Mouse (Mus musculus): ENCODE data around the gene Hibadh. TPM values are rescaled to one million over a fixed set of nuclear protein-coding genes. Genes with fewer than 3 reads are reported as not detected.

Hibadh gene
- polyA plus RNA-seq, 1 experiment from 2014 or later: 40.2 TPM

DNA sequence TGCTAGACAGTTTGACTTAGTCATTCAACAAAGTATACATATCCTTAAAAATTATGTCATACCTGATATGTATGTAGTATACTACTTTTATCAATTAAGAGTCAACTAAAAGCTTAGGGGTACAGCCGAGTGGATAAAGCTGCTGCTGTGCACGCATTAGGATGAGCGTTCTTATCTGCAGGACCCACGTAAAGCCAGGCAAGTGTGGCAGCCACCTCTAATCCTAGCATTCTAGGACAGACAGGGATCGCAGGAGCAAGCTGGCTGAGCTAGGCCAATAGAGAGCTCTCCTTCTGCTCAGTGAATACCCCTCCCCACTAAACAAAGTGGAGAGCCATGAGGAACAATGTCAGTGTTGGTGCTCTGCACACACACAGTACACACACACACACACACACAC lies 75.0 kb downstream of the Hibadh start:
- WGBS (ENCODE audit: missing documents): 98% methylated on average over 5 of the region's 5 CpGs

DNA sequence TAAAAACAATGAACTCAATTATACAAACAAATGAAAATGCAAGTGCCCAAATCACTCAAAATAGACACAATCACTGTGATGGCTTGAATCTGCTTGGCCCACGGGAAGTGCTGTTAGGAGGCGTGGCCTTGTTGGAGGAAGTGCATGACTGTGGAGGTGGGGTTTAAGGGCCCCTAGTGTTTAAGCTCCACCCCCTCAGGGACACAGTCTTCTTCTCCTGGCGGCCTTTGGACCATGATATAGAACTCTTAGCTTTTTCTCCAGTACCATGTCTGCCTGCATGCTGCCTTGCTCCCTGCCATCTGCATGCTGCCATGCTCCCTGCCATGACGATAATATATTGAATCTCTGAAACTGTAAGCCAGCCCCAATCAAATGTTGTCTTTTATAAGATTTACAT lies 77.2 kb downstream of the Hibadh start:
- no peak overlapping the region for H3K27ac ChIP-seq
- H3K36me3 ChIP-seq (ENCODE audit: inconsistent target): no peaks in the 10 kb centered on the region
- WGBS (ENCODE audit: missing documents): 89% methylated on average over 4 of the region's 4 CpGs
- no peak overlapping the region for H3K4me3 ChIP-seq (ENCODE audit: inconsistent target)
- no peaks in the 10 kb centered on the region for H3K79me2 ChIP-seq (ENCODE audit: inconsistent target)

More for the DNA sequence above, 75.0 kb downstream of the Hibadh start:
- Histone ChIP-seq H3K36me3 (ENCODE audit: inconsistent target) (no peaks in the 10 kb centered on the region), H3K79me2 (ENCODE audit: inconsistent target) (no peaks in the 10 kb centered on the region), H3K4me3 (ENCODE audit: inconsistent target) (no peak overlapping the region), H3K27ac (no peak overlapping the region)

DNA sequence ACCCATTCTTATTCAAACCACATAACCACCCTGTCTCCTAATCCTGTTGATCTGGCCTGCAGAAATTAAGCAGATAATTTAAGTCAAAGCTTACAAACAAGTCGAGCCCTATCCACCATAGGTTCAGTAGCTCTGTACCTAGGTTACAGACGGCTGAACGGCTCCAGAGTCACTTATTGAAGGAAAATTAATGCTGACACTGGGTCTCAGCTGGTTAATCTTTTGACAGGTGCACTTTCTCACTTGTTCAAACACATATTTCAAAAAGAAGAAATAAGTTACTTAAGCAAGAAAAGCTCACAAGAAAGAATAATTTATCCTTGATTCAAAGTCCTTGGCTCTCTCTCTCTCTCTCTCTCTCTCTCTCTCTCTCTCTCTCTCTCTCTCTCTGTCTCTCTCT lies 81.1 kb downstream of the Hibadh start:
- 97% methylated on average over 3 of the region's 3 CpGs for WGBS (ENCODE audit: missing documents)
- H3K36me3 ChIP-seq (ENCODE audit: inconsistent target): no peaks in the 10 kb centered on the region
- H3K27ac ChIP-seq: no peak overlapping the region
- H3K4me3 ChIP-seq (ENCODE audit: inconsistent target): no peak overlapping the region
- no peaks in the 10 kb centered on the region for H3K79me2 ChIP-seq (ENCODE audit: inconsistent target)

DNA sequence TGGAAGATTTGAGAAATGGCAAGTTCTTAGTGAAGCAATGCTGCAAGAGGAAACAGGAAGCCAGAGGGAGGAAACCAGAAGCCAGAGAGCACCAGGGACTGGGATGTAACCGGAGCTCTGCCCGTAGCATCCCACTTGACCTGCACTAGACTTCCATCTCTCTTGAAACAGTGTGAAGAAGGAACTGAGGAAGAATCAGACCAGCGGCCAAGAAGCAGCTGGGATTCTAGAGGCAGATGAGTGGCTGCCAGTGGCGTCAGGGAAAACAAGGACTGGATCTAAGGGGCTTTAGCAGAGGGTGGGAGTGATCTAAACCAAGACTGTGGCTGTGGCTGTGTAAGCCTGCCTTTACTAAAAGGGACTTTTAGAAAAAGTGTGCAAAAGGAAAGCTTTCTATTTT lies 95.8 kb downstream of the Hibadh start:
- Histone ChIP-seq H3K27ac (no peak overlapping the region), H3K79me2 (ENCODE audit: inconsistent target) (no peaks in the 10 kb centered on the region), H3K4me3 (ENCODE audit: inconsistent target) (no peak overlapping the region), H3K36me3 (ENCODE audit: inconsistent target) (peaks cover 8% of the 10 kb centered on the region; the same call in 1 of the 2 replicates)
- WGBS (ENCODE audit: missing documents): 38% methylated on average over 4 of the region's 4 CpGs

DNA sequence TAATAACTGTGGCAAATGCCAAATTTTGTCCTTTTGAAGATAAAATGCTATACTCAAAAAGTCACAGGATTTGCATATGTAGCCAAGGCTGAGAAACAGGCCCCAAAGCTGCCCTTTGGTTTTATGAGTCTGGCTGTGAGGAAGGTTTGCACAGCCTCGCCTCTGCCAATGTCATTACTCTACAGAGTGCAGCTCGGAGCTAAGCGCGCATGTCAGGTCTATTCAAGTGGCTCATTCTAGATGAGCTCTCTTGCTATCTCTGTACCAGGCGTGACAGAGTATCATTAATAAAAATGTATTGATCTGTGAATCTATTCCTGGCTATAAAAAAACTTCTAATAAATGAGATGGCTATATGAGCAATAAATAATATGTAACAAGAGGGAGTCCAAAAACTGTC lies 97.7 kb downstream of the Hibadh start:
- no peak overlapping the region for H3K27ac ChIP-seq
- no peaks in the 10 kb centered on the region for H3K79me2 ChIP-seq (ENCODE audit: inconsistent target)
- H3K36me3 ChIP-seq (ENCODE audit: inconsistent target): peaks cover 5% of the 10 kb centered on the region; the same call in 1 of the 2 replicates
- WGBS (ENCODE audit: missing documents): 99% methylated on average over 5 of the region's 5 CpGs
- no peak overlapping the region for H3K4me3 ChIP-seq (ENCODE audit: inconsistent target)

DNA sequence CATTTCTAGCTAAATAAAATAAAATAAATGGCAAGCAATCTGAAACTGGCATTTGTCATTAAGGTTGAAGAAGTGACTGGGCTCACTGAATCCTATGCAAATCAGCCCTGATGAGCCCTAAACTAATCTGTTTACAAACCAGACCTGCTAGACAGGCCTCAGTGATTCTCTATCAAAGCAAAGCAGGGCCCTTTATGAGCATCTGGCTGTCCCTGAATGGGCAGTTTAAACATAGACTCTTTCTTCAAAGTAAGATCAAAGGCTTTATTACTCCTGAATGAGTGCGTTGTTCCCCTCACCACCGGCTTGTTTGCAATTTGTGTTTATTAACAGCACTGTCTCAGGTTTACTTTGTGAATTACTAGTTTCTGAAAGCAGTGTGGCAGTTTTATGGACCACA lies 100.3 kb downstream of the Hibadh start:
- no peak overlapping the region for H3K27ac ChIP-seq
- H3K79me2 ChIP-seq (ENCODE audit: inconsistent target): no peaks in the 10 kb centered on the region
- H3K4me3 ChIP-seq (ENCODE audit: inconsistent target): no peak overlapping the region
- 94% methylated on average over 2 of the region's 2 CpGs for WGBS (ENCODE audit: missing documents)
- no peaks in the 10 kb centered on the region for H3K36me3 ChIP-seq (ENCODE audit: inconsistent target)

DNA sequence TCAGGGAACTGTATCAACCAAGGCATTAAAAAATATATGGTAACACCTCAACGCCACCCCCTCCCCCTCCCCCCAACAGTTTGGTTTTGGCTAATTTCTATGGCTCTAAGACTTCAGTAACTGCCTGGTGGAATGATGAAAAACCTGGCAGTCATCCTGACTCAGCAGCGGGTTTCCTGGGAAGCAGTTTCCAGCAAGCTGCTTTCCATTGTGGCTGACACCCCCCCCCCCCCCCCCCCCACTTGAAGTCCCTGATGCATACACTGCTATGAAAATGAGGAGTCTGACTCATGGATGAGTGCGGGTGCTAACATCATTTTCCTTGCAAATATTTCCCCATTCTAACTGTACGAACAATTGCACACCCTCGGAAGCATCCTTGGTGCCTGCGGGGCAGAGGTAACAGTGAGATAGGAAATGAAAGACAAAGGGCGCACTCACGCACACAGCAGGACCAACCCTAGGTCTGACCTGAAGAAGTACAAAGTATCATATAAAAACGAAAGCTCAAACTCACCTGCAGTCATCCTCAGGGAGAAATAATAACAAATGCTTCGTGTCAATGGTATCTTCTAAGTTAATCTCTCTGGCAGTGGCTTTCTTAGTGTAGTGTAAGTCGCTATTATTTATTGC lies 105.0 kb downstream of the Hibadh start:
- 87% methylated on average over 11 of the region's 11 CpGs for WGBS (ENCODE audit: missing documents)

DNA sequence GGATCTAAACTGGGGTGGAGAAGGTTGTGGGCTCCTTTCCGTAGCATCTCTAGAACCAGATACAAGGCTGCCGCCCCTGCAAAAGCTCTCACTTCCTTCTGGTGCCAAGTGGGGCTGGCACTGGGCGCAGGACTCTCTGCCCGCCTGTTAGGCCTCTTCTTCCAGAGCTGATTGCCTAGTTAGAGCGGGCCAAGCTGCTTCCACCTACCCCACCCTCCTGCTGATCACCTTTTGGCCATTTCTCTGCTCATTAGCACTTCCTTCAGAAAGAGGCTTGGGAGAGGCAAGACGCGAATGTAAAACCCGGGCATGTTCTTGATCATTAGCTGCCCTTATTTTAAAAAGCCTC lies 108.1 kb downstream of the Hibadh start:
- Histone ChIP-seq H3K4me3 (ENCODE audit: inconsistent target) (no peak overlapping the region), H3K27ac (no peak overlapping the region), H3K36me3 (ENCODE audit: inconsistent target) (no peaks in the 10 kb centered on the region), H3K79me2 (ENCODE audit: inconsistent target) (no peaks in the 10 kb centered on the region)
- 98% methylated on average over 8 of the region's 8 CpGs for WGBS (ENCODE audit: missing documents)

More for the DNA sequence above, 105.0 kb downstream of the Hibadh start:
- no peaks in the 10 kb centered on the region for H3K36me3 ChIP-seq (ENCODE audit: inconsistent target)
- no peak overlapping the region for H3K4me3 ChIP-seq (ENCODE audit: inconsistent target)
- H3K27ac ChIP-seq: no peak overlapping the region
- no peaks in the 10 kb centered on the region for H3K79me2 ChIP-seq (ENCODE audit: inconsistent target)

DNA sequence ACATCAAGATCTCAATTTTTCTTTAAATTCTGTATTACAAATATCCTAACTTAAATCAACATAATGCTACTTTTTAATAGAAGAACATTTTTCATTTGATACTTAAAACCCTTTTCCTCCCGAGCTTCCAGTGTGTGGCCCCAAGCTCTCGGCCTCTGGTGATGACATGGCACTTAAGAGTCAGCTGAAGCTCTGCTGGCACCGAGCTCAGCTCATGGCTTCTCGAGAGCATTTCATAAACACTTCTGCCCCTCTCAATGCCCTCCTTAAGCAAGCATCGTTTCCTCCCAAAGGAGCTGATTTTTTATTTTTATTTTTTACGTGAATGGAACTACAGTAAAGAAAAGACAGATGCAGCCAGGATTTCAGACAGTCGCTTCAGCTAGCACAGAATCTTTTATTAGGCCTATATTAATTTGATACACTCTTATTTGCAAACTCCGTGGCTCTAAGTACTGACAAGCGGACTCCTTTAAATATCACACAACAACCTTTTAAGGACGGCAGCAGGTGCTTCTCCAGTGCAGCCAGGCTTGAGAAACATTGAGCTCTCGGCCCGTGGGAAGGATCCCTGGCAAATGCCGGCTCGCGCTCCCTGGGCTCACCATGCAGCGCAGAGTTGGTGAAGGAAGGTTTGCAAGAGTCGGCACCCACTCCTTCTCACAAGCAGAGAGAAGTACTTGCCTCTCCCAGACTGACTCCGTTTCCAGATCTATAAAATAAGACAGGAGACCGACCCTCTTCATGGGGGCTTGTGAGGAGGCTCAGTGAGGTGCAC lies 108.6 kb downstream of the Hibadh start:
- 93% methylated on average over 19 of the region's 19 CpGs for WGBS (ENCODE audit: missing documents)
- Histone ChIP-seq H3K79me2 (ENCODE audit: inconsistent target) (no peaks in the 10 kb centered on the region), H3K36me3 (ENCODE audit: inconsistent target) (no peaks in the 10 kb centered on the region), H3K4me3 (ENCODE audit: inconsistent target) (no peak overlapping the region), H3K27ac (no peak overlapping the region)

DNA sequence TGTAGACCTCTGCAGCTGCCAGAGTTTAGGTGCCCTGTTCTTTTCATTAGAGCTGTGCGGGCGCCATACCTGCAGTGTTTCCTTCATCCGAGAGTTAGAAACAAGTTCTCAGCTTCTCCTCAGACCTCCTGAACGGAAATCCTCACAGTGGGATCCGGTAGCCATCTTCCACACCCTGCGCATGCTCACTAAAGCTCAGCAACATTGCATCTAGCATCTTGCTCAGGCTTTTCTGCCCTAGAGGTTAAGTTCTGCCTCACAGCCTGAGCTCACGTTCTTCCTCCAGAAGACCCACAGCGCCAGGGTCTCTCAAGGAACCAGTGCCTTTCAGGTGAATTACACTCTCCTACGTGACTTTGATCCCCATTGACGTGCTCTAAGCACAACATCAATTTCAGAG lies 109.3 kb downstream of the Hibadh start:
- Histone ChIP-seq H3K79me2 (ENCODE audit: inconsistent target) (no peaks in the 10 kb centered on the region), H3K36me3 (ENCODE audit: inconsistent target) (no peaks in the 10 kb centered on the region), H3K27ac (no peak overlapping the region), H3K4me3 (ENCODE audit: inconsistent target) (no peak overlapping the region)
- WGBS (ENCODE audit: missing documents): 96% methylated on average over 10 of the region's 10 CpGs

DNA sequence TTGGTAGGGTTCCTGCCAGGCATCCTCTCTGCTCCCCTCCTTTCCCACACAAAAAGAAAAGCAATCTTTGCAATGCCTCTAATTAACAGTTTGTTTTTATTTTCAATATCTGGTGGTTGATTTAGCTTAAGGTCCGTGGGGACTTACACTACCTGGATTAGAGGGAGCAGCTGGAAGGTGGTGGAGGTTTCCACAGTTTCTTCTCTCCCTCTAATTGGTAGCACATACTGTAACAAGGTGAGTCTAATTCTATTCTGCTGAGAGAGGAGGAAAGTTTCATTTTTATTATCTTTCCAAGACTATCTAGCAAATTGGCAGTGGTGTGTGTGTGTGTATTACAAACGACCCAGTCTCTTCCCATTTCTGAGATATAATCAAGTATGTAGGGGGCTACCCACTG lies 116.0 kb downstream of the Hibadh start:
- Histone ChIP-seq H3K4me3 (ENCODE audit: inconsistent target) (no peak overlapping the region), H3K27ac (no peak overlapping the region), H3K36me3 (ENCODE audit: inconsistent target) (no peaks in the 10 kb centered on the region), H3K79me2 (ENCODE audit: inconsistent target) (no peaks in the 10 kb centered on the region)
- 66% methylated on average over 2 of the region's 2 CpGs for WGBS (ENCODE audit: missing documents)

DNA sequence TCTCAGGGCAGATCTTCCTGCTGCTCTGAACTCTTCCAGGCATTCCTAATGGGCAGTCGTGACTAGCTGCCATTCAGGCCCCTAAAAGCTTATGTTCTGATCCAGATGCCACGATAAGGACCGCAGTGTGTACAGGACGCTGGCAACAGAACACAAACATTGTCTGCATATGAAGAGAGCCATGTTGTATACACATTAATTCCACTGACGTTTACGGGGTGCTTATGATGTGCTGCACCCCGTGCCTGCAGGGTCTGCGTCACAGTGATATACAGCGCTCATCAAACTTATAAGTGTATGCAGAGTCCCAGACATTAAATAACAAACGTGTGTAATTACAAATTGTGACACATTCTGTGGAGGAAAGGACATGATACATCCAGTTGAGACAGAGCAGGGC lies 121.5 kb downstream of the Hibadh start:
- no peak overlapping the region for H3K4me3 ChIP-seq (ENCODE audit: inconsistent target)
- no peaks in the 10 kb centered on the region for H3K36me3 ChIP-seq (ENCODE audit: inconsistent target)
- H3K79me2 ChIP-seq (ENCODE audit: inconsistent target): no peaks in the 10 kb centered on the region
- 93% methylated on average over 10 of the region's 10 CpGs for WGBS (ENCODE audit: missing documents)
- no peak overlapping the region for H3K27ac ChIP-seq

DNA sequence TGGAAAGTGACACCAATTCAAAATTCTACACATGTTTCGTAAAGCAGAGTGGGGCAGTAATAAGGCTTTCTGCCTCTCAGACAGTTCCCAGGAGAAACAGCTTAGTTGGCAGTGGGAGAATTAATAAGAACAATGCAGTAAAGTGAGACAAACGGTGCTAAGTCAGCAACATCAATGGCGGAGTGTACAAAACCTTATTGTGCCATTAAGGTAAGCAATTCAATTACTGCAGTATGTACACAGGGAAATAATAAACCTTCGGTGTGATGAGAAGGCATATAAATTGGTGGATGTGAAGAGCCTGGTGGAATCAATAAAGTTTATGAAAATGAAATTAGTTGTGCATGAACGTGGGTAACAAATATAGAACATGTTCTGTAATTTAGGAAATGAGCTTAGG lies 122.9 kb downstream of the Hibadh start:
- Histone ChIP-seq H3K27ac (no peak overlapping the region), H3K36me3 (ENCODE audit: inconsistent target) (no peaks in the 10 kb centered on the region), H3K79me2 (ENCODE audit: inconsistent target) (no peaks in the 10 kb centered on the region), H3K4me3 (ENCODE audit: inconsistent target) (no peak overlapping the region)
- 87% methylated on average over 5 of the region's 5 CpGs for WGBS (ENCODE audit: missing documents)

DNA sequence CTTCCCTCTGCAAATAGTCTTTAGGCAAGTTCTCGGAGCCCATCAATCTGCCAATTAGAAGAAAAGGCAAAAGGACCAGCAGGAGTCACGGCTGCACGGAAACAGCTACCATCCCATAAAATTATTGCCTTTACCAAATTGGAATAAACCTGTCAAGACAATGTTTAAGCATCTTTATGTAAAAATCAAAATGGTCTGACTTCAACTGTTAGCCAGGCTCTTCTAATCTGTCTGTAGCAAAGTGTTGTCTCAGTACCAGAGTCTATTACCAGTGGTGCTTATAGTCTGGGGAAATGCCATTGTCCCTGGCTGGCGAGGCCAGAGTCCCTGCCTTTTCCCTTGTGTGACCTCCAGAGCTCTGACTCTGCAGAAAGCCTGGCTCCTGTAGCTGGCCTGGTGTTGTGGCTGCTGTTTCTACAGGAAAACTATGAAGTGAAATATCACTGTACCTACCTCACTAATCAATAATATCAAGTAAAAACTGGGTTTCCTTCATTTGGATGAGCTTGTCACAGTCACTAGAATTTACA lies 126.2 kb downstream of the Hibadh start:
- Histone ChIP-seq H3K4me3 (ENCODE audit: inconsistent target) (no peak overlapping the region), H3K36me3 (ENCODE audit: inconsistent target) (no peaks in the 10 kb centered on the region), H3K27ac (no peak overlapping the region), H3K79me2 (ENCODE audit: inconsistent target) (no peaks in the 10 kb centered on the region)
- 98% methylated on average over 4 of the region's 4 CpGs for WGBS (ENCODE audit: missing documents)

DNA sequence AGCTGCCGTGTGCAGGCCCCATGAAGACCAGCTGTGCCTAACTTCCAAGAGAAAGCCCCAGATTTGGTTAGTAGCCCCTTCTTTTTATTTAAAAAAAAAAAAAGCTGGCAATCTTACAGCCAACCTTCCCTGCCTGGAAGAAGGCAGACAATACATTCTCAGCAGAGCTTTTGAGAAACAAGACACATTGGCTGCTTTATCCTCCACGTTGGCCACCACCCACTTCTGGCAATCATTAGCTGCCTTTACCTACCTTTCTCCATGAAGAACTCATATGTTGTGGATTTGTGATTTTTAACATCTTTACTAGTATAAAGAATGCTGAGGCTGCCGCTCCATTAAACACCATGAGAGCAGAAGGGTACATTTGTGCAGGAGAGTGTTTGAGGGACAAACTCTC lies 131.4 kb downstream of the Hibadh start:
- H3K36me3 ChIP-seq (ENCODE audit: inconsistent target): no peaks in the 10 kb centered on the region
- H3K4me3 ChIP-seq (ENCODE audit: inconsistent target): no peak overlapping the region
- no peak overlapping the region for H3K27ac ChIP-seq
- 95% methylated on average over 3 of the region's 3 CpGs for WGBS (ENCODE audit: missing documents)
- H3K79me2 ChIP-seq (ENCODE audit: inconsistent target): no peaks in the 10 kb centered on the region
